Comparison of ENCODE assay signal across 8 mouse cellular contexts in the genomic region with DNA sequence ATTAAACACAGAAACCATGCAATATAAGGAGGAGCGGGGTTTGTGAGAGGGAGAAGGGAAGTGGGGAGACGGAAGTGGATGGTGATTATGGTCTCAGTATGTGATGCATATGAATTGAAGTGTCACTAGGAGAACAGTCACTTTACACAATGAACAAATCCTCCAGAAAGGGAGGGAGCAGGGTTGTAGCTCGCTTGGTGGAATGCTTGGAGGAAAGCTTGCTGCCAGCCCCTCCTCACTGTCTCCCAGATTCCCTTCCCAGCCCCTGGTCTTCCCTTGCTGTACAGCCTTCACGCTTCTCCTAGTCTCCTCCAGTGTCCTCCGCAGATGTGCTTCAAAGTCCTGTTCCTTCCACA. TPM values are rescaled to one million over a fixed set of nuclear protein-coding genes. Genes with fewer than 3 reads are reported as not detected.
DNase-seq lines count a peak whose midpoint lies in the region; ATAC-seq and TF ChIP-seq lines count a peak whose summit lies in the region.

No protein-coding gene starts in this region.

- peak overlapping the region; percentile 45 for H3K4me3 ChIP-seq in thymus, adult 2 months (ENCODE audit: control insufficient read depth, insufficient read depth, low read length)
- H3K4me3 ChIP-seq in macrophage (ENCODE audit: inconsistent target), result peak overlapping the region; percentile 44

- ATAC-seq in cerebellum, adult (ENCODE audit: insufficient number of reproducible peaks, low FRiP score, low TSS enrichment), result 0 out of 2 replicates have a peak, but pooled peaks have one; percentile 43

- no peak overlapping the region for H3K27ac ChIP-seq in thymus, adult 2 months (ENCODE audit: control insufficient read depth, insufficient read depth, low read length)
- no peak overlapping the region for H3K27ac ChIP-seq in macrophage

- peaks cover 6% of the 10 kb centered on the region for H3K4me1 ChIP-seq in thymus, adult 2 months (replicated peaks; ENCODE audit: control insufficient read depth, insufficient read depth, low read length)

- H3K27me3 ChIP-seq in thymus, adult 2 months (ENCODE audit: control insufficient read depth, insufficient read depth, low read length), result no peaks in the 10 kb centered on the region

- H3K36me3 ChIP-seq in thymus, adult 2 months (ENCODE audit: control insufficient read depth, insufficient read depth, low read length), result no peaks in the 10 kb centered on the region
- no peaks in the 10 kb centered on the region for H3K36me3 ChIP-seq in macrophage (ENCODE audit: inconsistent target)

- WGBS in thymus, adult 2 months, result 39% methylated on average over 5 of the region's 5 CpGs
- 39% methylated on average over 5 of the region's 5 CpGs for whole genome bisulfite sequencing in macrophage (ENCODE audit: missing documents)

- no peaks in the 10 kb centered on the region for H3K79me2 ChIP-seq in macrophage (ENCODE audit: inconsistent target)

- DNase-seq in cerebellum, adult 11 months, result no peak
- no peak for DNase-seq in thymus, adult 2 months
- no peak for DNase-seq in thymus, postnatal 4 days
- DNase-seq in T-cell, adult 2 months (ENCODE audit: low spot score), result no peak
- no peak for DNase-seq in spleen, adult 12 weeks (ENCODE audit: low spot score)
- no peak for DNase-seq in natural killer cell, adult 2 months (ENCODE audit: low spot score in 2 of 2)

- no peak for TF ChIP-seq POLR2A in thymus, adult 2 months (IDR thresholded peaks at IDR 0.05; ENCODE audit: control insufficient read depth, extremely low read depth, insufficient read depth, low read length, poor library complexity)

- no peak for TF ChIP-seq CTCF in thymus, adult 2 months (IDR thresholded peaks at IDR 0.05; ENCODE audit: borderline replicate concordance, control insufficient read depth, extremely low read depth, insufficient read depth, low read length, poor library complexity)

RNA-seq across cellular contexts. Expression of a gene that starts 22.9 kb away (rescaled TPM):
- 0.47 and 1.0 TPM in 2 replicates for polyA plus RNA-seq in thymus, adult 2 months (2012; rRNA removed)
- 1 to 10 TPM in 1 of 26 experiments, under 1 TPM in 7, not detected in 18; 0.13 to 1.9 (median 0.17) TPM for total RNA-seq in macrophage (2018; cell fraction: chromatin; rRNA removed)
- total RNA-seq in macrophage (2018; cell fraction: cytosol; rRNA removed), result under 1 TPM in 16 of 26 experiments, not detected in 10; 0.03 to 0.61 (median 0.05) TPM
- under 1 TPM in 3 of 26 experiments, not detected in 23; 0.06 to 0.96 (median 0.56) TPM for total RNA-seq in macrophage (2018; cell fraction: nucleus; rRNA removed)
- polyA plus RNA-seq in macrophage (2018), result 0.20 to 0.33 TPM in 2 of 3 replicates, not detected in the other

RNA-seq across cellular contexts. Expression of a gene that starts 28.4 kb away (rescaled TPM):
- polyA plus RNA-seq in thymus, adult 2 months (2012; rRNA removed), result 1.3 and 1.4 TPM in 2 replicates
- 1 to 10 TPM in 5 of 26 experiments, under 1 TPM in 17, not detected in 4; 0.16 to 1.8 (median 0.50) TPM for total RNA-seq in macrophage (2018; cell fraction: chromatin; rRNA removed)
- under 1 TPM; 0.11 to 0.74 (median 0.34) TPM for total RNA-seq in macrophage (2018; cell fraction: cytosol; rRNA removed)
- 1 to 10 TPM in 4 of 26 experiments, under 1 TPM in 21, not detected in 1; 0.10 to 1.4 (median 0.37) TPM for total RNA-seq in macrophage (2018; cell fraction: nucleus; rRNA removed)
- 0.52 to 0.66 TPM (median 0.62 TPM) in 3 replicates for polyA plus RNA-seq in macrophage (2018)

RNA-seq across cellular contexts. Expression of a gene that starts 54.4 kb away (rescaled TPM):
- 39.1 and 47.1 TPM in 2 replicates for polyA plus RNA-seq in thymus, adult 2 months (2012; rRNA removed)
- 100 to 1,000 TPM in 1 of 26 experiments, 10 to 100 TPM in 24, 1 to 10 TPM in 1; 7.6 to 111 (median 56.3) TPM for total RNA-seq in macrophage (2018; cell fraction: chromatin; rRNA removed)
- total RNA-seq in macrophage (2018; cell fraction: cytosol; rRNA removed), result 10 to 100 TPM; 10.7 to 19.1 (median 14.6) TPM
- total RNA-seq in macrophage (2018; cell fraction: nucleus; rRNA removed), result 10 to 100 TPM in 25 of 26 experiments, 1 to 10 TPM in 1; 7.3 to 74.2 (median 27.2) TPM
- polyA plus RNA-seq in macrophage (2018), result 13.4 to 13.7 TPM (median 13.6 TPM) in 3 replicates
